Mouse (Mus musculus) midbrain, embryonic 10.5 days (tissue): ENCODE results near the gene Rec114. TPM values are rescaled to one million over a fixed set of nuclear protein-coding genes. Genes with fewer than 3 reads are reported as not detected.
A peak's percentile ranks its signal among the peaks of the same experiment; 100 is the strongest.

Source experiments
- DNase-seq: peaks from one replicate; pipeline ENCODE4 v3.0.0-alpha.2; 2017; ENCODE audit warnings: low spot score
- H3K27ac ChIP-seq: fragments of 300-500 bp; sonication (generic); replicated peaks from 2 replicates; pipeline ENCODE4 v1.5.1; 2016; ENCODE audit warnings: mild to moderate bottlenecking
- H3K27me3 ChIP-seq: fragments of 300-500 bp; sonication (generic); 2 replicates; pipeline ENCODE4 v1.6.1; 2016; ENCODE audit warnings: low read depth, mild to moderate bottlenecking; ENCODE audit not compliant: poor library complexity, severe bottlenecking
- H3K36me3 ChIP-seq: fragments of 300-500 bp; sonication (generic); 2 replicates; pipeline ENCODE4 v1.6.1; 2016; ENCODE audit warnings: mild to moderate bottlenecking, moderate library complexity
- H3K4me1 ChIP-seq: fragments of 300-500 bp; sonication (generic); 2 replicates; pipeline ENCODE4 v1.6.1; 2016
- H3K4me3 ChIP-seq: fragments of 300-500 bp; sonication (generic); 2 replicates; pipeline ENCODE4 v1.5.1; 2016; ENCODE audit warnings: mild to moderate bottlenecking, moderate library complexity
- H3K9me3 ChIP-seq: fragments of 300-500 bp; sonication (generic); replicated peaks from 2 replicates; pipeline ENCODE4 v1.6.1; 2016; ENCODE audit warnings: mild to moderate bottlenecking
- WGBS: fragments of 180-500 bp; shearing (Covaris S2); methylation state at CpG from one replicate; pipeline ENCODE4 v1.1.7; 2016; 5-methylcytosine and 5-hydroxymethylcytosine counted together
- polyA plus RNA-seq: library from polyadenylated mRNA; unstranded; fragments of >200 nt; fragmentation: Nextera tagmentation; extraction: Ambion mirVana; gene quantifications from 2 replicates; pipeline ENCODE4 v1.2.1, GENCODE M21; 2016

The Rec114 gene
- polyA plus RNA-seq, result 1.3 TPM in 2 replicates

DNA sequence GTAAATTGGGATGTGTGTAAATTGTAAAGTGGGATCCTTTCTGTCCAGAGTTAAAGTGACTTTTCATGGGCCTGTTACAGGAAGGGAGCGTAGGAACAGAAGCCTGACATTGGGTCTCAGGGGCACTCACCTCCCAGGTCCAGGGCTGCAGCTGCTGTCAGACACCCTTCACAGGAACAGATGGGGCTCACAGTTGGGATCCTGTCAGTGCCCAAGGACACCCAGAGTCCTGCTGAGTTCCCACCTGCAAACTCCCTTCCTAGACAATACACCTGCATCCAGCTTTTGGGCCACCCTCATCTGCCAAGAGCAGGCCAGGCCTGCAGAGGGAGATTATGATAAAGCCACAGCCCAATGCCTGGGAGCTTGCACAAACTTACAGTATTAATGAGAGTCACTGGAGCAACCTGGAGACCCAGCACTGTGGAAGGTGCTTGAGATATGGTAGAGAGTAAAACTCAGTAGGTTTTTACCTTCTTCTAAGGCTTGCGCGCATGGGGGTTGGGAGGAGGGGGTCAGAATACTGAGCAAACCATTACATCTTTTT lies at the start of gene Rec114:
Gene Rec114, minus strand, starts transcription at position 263 of the 547 bp plus-strand sequence.
- no peak for DNase-seq
- Histone ChIP-seq H3K27ac (no peak within 1 kb of the TSS), H3K4me3 (no peak within 1 kb of the TSS), H3K27me3 (no peaks in the 10 kb centered on the region), H3K36me3 (no peaks in the 10 kb centered on the region), H3K9me3 (no peaks in the 10 kb centered on the region), H3K4me1 (peaks cover 3% of the 10 kb centered on the region; the same call in 1 of the 2 replicates)
- WGBS, result 89% methylated on average over 3 of the region's 3 CpGs

DNA sequence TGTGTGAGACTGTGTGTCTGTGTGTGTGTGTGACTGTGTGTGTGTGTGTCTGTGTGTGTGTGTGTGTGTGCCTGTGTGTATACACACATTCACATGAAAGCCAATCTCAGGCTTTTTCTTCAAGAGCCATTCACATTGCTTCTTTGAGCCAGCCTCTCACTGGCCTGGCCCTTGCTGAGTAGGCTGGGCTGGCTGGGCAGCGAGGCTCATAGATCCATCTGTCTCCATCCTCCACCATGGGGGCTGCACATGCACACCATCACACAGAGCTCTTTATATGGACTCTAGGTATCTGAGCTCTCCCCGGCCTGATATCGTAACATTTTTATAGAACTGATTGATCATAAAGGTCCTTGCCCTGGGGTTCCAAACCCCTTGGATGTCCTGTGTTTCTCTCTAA lies 45.7 kb upstream of the Rec114 start:
- Histone ChIP-seq H3K9me3 (no peaks in the 10 kb centered on the region), H3K4me1 (peaks cover 1% of the 10 kb centered on the region; the same call in 1 of the 2 replicates), H3K27ac (no peak overlapping the region), H3K27me3 (no peaks in the 10 kb centered on the region), H3K4me3 (no peak overlapping the region), H3K36me3 (no peaks in the 10 kb centered on the region)
- 91% methylated on average over 3 of the region's 3 CpGs for WGBS
- DNase-seq, result no peak

DNA sequence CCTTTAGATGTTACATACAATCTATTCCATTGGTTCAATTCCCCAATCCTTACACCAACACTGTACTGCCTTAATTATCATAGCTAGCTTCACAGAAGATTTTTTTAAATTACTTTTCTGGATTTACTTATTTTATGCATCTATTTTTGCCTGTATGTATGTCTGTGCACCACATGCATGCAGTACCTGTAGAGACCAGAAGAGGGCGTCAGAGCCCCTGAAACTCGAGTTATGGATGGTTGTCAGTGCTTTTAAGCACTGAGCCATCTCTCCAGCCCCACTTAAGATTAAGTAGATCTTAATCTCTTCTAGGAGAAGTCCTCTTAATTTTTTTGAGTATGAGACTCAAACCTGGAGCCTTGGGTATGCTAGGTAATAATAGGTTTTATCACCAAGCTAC lies 31.6 kb upstream of the Rec114 start:
- Histone ChIP-seq H3K9me3 (no peaks in the 10 kb centered on the region), H3K27me3 (no peaks in the 10 kb centered on the region), H3K4me3 (no peak overlapping the region), H3K4me1 (no peaks in the 10 kb centered on the region), H3K36me3 (no peaks in the 10 kb centered on the region), H3K27ac (no peak overlapping the region)
- 15% methylated on average over 2 of the region's 2 CpGs for WGBS
- no peak for DNase-seq

DNA sequence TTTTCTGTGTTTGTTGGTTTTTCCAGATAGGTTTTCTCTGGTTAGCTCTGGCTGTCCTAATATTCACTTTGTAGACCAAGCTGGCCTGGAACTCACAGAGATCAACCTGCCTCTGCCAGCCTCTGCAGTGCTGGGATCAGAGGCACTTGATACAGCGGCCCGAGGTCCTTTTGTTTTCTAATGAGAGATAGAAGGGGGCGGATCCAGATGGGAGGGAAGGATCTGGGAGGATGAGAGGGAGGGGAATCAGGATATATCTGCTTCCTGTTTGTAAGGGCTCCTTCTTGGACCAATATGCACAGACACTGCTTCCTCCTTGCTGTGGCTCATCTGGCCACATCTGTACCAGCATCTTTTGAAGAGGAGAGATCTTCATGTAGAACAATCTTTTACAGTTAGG lies 31.0 kb upstream of the Rec114 start:
- H3K27ac ChIP-seq, result no peak overlapping the region
- no peak overlapping the region for H3K4me3 ChIP-seq
- H3K4me1 ChIP-seq, result 0 out of 2 replicates have a peak, but pooled peaks cover 2% of the 10 kb centered on the region
- H3K27me3 ChIP-seq, result no peaks in the 10 kb centered on the region
- H3K9me3 ChIP-seq, result no peaks in the 10 kb centered on the region
- no peaks in the 10 kb centered on the region for H3K36me3 ChIP-seq
- WGBS, result 60% methylated on average over 3 of the region's 3 CpGs
- DNase-seq, result no peak

DNA sequence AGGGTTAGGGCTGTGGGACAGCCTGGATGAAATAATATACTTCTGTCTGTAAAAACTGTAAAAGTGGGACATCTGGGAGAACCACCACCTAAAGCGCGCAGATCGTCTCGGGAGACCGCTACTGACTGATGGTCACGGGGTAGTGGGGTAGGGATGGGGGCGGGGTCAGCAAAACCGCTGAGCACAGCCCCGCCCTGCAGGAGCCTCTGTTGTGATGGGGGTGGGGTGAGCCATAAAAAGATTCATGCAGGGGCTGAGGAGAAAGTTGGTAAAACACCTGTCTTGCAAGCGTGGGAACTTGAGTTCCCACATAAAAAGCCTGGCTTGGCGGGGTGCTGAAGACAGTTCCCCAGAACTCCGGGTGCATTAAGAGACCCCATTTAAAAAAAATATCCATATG lies 26.2 kb upstream of the Rec114 start:
- Histone ChIP-seq H3K4me1 (peaks cover 5% of the 10 kb centered on the region), H3K36me3 (no peaks in the 10 kb centered on the region), H3K9me3 (peaks cover 3% of the 10 kb centered on the region; the same call in 1 of the 2 replicates), H3K27ac (no peak overlapping the region), H3K4me3 (no peak overlapping the region), H3K27me3 (no peaks in the 10 kb centered on the region)
- 75% methylated on average over 12 of the region's 12 CpGs for WGBS
- DNase-seq, result no peak

DNA sequence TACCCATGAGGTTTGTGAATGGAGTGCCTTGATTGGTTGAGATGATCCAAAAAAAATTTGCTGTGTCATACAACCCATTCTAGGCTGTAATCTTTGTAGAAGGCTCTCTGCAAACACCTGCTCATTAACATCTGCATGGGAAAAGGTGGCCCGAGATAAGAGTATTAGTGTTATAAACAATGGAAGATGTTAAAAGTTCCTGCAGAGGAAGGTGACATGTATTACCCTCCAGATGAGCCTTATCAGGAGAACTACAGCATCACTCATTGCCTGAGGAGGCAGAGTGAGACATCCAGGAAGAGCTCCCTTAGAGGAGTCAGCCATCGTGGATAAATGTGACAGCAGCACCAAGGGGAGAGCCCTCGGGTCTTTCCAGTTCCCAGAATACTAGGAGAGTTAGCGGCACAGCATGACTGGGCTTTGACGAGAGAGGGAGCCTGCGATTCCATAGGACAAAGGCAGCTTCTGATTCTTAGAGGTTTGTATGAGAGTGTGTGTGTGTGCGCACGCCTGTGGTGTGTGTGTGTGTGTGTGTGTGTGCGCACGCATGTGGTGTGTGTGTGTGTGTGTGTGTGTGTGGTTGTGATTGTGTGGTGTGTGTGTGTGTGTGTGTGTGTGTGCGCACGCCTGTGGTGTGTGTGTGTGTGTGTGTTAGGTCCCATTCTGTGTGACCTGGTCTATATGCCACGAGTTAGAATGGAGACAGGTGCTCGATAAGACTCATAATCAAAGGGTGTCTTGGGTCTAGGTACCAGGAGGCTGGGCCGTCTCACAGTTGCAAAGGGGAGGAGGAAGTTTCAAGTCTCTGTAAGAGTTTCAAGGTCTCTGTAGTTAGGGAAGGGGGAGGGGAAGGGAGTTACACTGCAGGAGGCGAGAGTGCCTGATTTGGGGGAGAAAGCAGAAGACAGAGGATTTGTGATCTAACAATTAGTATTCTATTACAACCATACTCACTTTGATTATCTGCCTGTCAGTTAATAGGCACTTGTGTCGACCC lies 23.5 kb upstream of the Rec114 start:
- Histone ChIP-seq H3K27ac (no peak overlapping the region), H3K4me1 (peaks cover 8% of the 10 kb centered on the region), H3K4me3 (no peak overlapping the region), H3K36me3 (no peaks in the 10 kb centered on the region), H3K27me3 (no peaks in the 10 kb centered on the region), H3K9me3 (peaks cover 3% of the 10 kb centered on the region; the same call in 1 of the 2 replicates)
- DNase-seq, result peak; percentile 29
- WGBS, result 78% methylated on average over 17 of the region's 17 CpGs

DNA sequence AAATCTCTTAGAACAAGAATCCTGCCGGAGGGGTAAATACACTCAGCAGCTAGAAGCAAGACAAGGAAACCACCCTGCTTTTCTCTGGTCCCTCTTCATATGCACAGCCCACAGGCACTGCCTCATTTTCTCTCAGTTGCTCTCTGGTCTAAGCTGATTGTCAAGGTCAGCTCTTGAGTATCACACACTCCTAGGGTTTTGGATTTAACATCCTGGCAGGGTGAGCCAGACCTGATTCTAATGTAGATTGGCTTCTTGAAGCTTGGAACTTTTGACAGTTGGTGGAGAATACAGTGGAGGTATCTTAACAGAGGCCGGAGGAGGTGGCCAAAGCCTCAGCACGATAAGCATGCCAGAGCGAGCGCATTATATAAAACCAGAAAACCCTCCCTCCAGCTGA lies 20.6 kb upstream of the Rec114 start:
- H3K36me3 ChIP-seq, result no peaks in the 10 kb centered on the region
- H3K27ac ChIP-seq, result 0 out of 2 replicates have a peak overlapping the region, but pooled peaks have one; percentile 9
- H3K4me3 ChIP-seq, result no peak overlapping the region
- no peak for DNase-seq
- peaks cover 6% of the 10 kb centered on the region for H3K4me1 ChIP-seq
- no peaks in the 10 kb centered on the region for H3K27me3 ChIP-seq
- peaks cover 3% of the 10 kb centered on the region; the same call in 1 of the 2 replicates for H3K9me3 ChIP-seq
- 79% methylated on average over 5 of the region's 5 CpGs for WGBS

DNA sequence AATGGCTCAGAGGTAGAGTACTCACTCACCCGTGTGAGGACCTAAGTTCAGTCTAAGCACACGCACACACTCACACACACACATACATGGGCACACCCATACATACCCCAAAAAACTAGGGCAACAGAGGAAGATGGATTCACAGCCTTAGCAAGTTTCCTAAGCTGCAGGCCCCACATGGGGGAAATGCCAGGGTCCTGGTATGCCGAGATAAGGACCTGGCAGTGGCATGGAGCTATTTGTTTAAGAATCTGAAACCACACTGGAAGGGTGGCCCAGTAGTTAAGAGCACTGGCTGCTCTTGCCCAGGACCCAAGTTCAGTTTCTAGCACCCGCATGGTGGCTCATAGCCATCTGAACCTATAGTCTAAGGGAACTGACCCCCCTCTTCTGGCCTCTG lies 19.4 kb upstream of the Rec114 start:
- H3K27ac ChIP-seq, result no peak overlapping the region
- no peaks in the 10 kb centered on the region for H3K36me3 ChIP-seq
- no peaks in the 10 kb centered on the region for H3K27me3 ChIP-seq
- DNase-seq, result no peak
- peaks cover 6% of the 10 kb centered on the region for H3K4me1 ChIP-seq
- no peak overlapping the region for H3K4me3 ChIP-seq
- peaks cover 3% of the 10 kb centered on the region; the same call in 1 of the 2 replicates for H3K9me3 ChIP-seq
- WGBS, result 79% methylated on average over 4 of the region's 4 CpGs

DNA sequence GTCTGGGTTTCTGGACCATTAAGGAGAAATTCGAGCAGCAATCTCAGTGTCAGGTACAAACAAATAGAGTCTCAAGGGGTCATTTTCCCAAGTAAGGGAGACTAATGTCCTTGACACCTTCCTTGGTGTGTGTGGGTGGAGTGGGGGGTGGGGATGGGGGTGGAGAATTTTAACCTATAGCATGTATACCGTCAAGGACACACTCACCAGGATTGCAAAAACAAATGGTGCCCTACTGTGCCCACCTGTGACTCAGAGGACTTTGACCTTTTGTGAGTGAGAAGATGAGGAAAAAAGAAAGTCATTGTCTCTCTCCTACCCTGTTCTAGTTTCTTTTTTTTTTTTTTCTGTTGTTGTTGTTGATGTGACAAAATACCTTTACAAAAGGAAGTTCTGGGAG lies 18.3 kb upstream of the Rec114 start:
- WGBS, result 55% methylated on average over 2 of the region's 2 CpGs
- Histone ChIP-seq H3K27ac (no peak overlapping the region), H3K4me3 (no peak overlapping the region), H3K4me1 (peaks cover 6% of the 10 kb centered on the region), H3K36me3 (no peaks in the 10 kb centered on the region), H3K9me3 (no peaks in the 10 kb centered on the region), H3K27me3 (no peaks in the 10 kb centered on the region)
- DNase-seq, result no peak

DNA sequence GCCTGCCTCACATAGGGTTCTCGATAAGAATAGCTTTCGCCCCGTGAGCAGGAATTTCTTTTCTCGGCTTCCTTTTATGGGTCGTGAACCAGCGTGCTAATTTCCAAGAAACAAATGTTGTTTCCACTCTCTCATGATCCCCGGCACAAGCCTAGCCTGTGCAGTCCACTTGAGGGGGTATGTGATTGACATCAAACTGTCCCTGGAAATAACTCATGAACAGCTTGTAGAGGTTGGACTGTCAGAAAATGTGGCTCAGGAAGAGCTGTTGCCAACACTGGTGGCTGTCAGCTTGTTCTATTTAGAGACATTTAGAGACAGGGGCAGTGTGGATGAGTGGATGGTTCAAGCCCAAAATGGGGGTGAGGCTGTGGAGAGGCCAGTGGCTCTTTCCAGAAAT lies 15.0 kb upstream of the Rec114 start:
- Histone ChIP-seq H3K4me3 (no peak overlapping the region), H3K9me3 (no peaks in the 10 kb centered on the region), H3K36me3 (no peaks in the 10 kb centered on the region), H3K27ac (no peak overlapping the region), H3K4me1 (no peaks in the 10 kb centered on the region), H3K27me3 (no peaks in the 10 kb centered on the region)
- DNase-seq, result no peak
- 92% methylated on average over 7 of the region's 7 CpGs for WGBS

DNA sequence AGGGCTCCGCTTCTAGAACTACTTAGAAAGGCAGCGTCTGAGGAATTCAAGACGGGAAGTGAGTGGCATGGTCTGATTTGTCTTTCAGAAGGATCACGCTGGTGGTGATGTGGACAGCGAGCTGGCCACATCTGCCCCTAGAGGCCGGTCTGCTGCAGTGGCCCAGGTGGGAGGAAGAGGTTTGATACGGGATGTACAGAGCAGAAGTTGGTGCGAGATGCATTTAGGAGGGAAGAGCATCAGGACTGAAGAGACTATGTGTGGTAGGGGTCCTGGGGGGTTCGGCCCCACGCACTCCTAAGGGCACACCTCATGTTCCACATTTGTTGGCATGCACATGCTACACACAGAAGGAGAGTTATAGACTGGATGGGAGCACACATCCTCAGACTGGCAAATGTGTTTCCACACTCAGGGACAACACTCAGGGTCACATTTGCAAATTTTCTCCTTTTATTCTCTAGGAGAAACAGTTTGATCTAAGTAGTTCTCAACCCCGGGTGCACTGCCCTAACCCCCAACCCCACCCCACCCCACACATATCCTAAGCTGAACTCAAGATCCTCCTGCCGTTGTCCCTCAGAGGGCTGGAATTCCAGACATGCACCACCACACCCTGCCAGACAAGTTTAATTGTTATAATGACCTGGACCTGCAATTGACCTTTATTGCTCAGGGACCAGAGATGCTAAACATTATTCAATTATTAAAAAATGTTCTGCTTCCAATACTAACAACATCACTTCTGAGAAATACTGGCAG lies 12.8 kb upstream of the Rec114 start:
- no peaks in the 10 kb centered on the region for H3K9me3 ChIP-seq
- no peak for DNase-seq
- H3K4me3 ChIP-seq, result no peak overlapping the region
- no peaks in the 10 kb centered on the region for H3K4me1 ChIP-seq
- H3K27ac ChIP-seq, result no peak overlapping the region
- no peaks in the 10 kb centered on the region for H3K36me3 ChIP-seq
- H3K27me3 ChIP-seq, result no peaks in the 10 kb centered on the region
- WGBS, result 73% methylated on average over 12 of the region's 12 CpGs

DNA sequence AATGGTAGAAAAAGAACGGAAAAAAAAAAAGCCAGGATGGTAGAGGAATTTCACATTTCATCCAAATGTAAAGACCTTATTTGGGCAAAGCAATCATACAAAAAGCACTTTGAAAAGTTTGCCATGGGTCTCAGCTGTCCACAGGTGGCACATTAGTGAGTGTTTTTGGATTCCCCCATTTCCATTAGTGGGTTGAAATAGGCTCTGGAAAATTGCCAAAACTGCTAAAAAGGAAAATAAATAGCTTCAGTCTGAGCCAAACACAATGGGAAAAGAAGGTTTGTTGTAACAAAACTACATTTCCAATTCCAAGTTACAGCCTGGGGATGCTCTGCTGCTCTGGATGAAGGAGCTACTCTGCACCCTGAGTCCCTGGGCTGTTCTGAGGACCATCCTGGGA lies 9.8 kb upstream of the Rec114 start:
- H3K4me1 ChIP-seq, result no peaks in the 10 kb centered on the region
- H3K4me3 ChIP-seq, result no peak overlapping the region
- H3K27ac ChIP-seq, result no peak overlapping the region
- no peaks in the 10 kb centered on the region for H3K27me3 ChIP-seq
- 80% methylated on average over 1 of the region's 1 CpGs for WGBS
- no peak for DNase-seq
- no peaks in the 10 kb centered on the region for H3K36me3 ChIP-seq
- H3K9me3 ChIP-seq, result no peaks in the 10 kb centered on the region
